Mouse (Mus musculus): ENCODE data around the gene Lsm7.

- TF ChIP-seq CTCF (IDR thresholded peaks at IDR 0.05; ENCODE audit: low read depth) (no peak), EP300 (IDR thresholded peaks at IDR 0.05; ENCODE audit: low read depth) (no peak)
Observed at GRCm38 (mm10) chr10:80804340-80804739, 50.7 kb downstream of the Lsm7 start.
